Mouse (Mus musculus) 416B (cell line): ENCODE measurements around the gene Grsf1.

Experiments used
- DNase-seq: peaks from one replicate; pipeline ENCODE4 v3.0.0; 2011; ENCODE audit warnings: low read depth

The Grsf1 gene

DNA sequence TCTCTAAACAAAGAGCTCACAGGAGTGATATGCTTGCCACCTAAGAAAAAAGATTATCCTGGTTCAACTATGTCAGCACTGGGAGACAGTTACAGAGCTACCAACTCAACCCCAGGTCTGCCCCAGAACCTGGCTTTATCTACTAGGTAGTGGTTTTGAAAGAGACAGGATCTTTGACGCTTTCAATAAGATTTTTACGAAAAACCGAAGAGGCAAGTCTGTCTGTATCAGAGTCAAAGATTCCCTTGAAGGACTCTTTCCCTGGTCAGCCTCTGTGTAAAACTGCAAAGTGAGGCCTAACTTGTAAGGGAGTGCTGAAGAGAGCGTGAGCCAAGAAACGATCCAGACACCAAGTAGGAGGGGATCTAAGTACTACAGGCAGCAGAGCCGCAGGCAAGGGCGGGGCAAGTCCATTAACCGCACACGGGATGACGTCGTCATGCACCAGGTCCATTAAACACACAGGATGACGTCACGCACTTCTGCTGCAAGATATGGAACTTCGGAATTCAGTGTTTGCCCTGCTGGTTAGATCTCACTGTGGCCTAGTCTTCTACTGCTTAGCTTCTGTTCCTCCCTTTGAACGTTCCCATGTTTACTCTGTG lies 12.7 kb upstream of the Grsf1 start:
- DNase-seq, result peak; percentile 92

DNA sequence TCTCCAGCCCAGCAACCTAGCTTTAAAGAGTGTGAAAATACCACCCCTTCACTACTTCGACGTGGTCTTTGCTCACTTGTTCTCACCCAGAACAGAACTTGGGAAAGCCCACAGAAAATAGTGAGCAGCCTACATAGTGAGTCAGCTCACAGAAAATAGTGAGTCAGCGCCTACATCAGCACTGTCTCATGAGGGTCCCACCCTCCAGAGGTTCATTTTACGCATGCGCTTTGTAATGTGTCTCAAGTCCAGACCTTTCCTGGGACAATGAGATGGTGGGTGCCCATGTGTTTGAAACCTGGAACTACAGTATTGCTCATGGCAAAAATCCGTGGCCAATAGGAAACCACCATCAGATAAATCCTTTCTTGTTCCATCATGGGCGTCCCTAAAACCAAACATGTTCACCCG lies 12.0 kb upstream of the Grsf1 start:
- peak; percentile 72 for DNase-seq

DNA sequence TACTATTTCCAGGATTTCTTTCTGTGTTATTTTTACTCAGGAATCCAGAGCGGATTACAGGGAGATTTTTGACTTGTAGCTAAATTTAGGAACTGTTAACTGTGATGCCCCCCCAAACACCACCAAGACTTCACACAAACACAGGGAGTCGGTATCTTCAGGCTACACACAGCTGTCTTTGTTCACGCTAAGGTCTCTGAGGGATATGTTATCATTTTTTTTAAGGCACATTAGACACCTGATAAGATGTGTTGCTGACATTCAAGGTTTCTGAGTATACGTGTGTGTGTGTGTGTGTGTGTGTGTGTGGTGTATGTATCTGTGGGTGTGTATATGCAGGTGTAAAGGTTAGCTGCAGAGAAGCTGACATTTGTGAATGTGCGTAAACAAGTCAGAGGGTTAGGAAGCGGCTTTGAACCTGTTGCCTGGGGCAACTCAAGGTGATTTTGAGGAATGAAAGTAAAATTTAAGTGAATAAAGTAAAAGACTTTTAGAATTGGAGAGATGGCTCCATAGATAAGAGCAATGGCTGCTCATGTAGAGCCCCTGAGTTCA lies 9.9 kb upstream of the Grsf1 start:
- DNase-seq, result no peak

DNA sequence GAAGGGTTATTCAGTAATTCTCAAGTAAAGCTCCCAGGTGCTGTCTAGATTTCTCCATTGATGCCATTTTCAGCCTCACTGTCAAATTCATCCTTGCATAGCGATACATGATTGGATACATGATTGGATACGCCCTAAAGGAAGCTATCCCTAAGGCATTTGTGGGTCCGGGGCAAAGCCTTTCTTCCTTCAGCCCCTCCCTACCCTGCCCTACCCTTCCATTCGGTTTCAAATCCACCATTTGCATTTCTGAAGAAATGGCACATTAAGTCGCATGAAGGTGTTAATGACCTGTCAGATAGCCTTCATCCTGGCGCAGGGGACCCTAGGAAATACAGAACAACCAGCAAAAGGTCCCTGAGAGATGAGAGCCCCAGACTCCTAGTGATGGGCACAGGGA lies 9.3 kb upstream of the Grsf1 start:
- DNase-seq, result no peak

DNA sequence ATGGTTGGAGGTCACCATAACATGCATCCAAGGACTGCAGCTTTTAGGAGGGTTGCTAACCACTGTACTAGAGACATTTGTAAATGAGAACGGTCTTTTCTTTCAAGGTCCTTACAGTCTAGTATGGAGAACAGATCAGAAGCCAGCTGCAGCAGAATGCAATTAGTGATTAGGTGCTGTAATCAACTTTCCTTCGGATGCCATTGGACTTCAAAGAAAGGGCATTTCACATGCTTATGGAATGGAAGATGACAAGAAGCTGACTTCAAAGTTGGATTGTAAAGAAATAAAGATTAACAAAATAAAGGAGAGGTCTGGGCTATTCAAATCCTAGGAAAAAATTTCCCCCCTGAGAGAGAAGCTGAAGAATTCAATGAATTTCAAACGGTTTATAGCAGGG lies 8.3 kb upstream of the Grsf1 start:
- no peak for DNase-seq

DNA sequence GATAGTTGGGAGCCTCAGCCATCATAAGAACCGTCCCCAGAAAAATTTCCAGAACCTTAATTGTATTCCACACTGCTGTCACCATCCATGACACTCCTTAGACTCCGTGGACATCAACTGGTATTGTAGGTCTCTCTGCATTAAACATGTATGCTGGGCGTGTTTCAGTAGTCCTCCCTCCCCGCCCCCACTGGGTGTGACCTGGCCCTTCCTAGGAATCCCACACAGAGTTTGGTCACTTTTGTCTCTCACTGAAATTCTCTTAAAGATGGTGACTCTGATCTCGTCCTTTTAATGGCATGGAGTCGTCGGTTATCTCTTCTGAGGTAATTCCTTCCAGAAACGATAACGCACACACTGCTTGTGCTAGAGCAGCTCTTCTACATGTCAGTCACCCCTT lies 7.7 kb upstream of the Grsf1 start:
- no peak for DNase-seq

- no peak for DNase-seq
Measured at GRCm38 (mm10) chr5:88680567-88680966, 4.6 kb upstream of the Grsf1 start.

DNA sequence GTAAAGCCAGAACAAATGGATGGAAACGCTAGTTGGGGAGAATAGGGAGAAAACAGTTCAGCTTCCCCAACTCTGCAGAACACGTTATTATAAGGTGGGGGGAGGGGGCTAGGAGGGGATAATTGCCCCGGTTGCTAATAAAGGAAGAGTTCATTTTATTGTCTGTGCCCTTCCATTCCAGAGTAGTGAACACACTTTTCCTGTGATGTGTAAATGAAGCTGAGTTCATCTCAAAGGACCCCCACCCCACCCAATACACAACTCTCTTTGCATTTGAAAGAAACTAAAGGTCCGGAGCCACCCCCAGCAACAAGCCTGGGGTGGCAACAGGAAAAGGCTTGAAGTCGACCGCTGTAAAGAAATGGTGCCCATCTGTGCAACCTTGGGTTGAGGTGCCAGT lies 3.4 kb upstream of the Grsf1 start:
- DNase-seq, result no peak

- peak; percentile 81 for DNase-seq
Measured at GRCm38 (mm10) chr5:88678929-88679328, 3.0 kb upstream of the Grsf1 start.

DNA sequence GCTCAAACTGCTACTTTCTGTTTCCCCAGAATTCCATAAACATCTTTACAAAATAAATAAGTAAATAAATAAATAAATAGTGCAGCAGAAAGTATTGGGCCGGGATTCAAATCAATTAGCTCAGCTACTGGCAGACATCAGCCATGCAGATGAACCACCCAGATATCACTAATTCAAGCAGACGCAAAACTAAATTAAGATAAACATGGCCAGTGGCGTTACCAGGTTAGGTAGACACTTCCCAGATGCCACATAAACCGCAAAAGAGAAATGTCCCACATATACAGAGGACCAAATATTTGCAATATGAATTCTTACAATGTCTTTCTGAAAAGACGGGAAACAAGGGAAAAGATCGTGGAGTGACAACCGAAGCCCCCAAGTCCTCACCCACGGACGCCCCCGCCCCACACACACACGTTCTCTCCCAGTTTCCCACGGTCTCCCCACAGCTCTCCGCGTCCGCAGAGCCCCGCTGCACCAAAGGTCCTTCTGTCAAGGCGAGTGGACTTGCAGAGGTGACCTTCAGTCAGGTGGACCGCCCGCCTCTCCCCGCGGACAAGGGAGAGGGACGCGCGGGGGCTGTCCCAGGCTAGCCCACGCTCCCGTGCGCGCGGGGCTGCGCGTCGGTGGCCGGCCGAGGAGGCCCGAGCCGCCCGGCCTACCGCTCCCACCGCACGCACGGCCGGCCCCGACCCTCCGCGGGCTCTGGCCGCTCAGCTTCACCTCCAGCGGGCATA lies 1.1 kb downstream of the Grsf1 start:
- no peak for DNase-seq

DNA sequence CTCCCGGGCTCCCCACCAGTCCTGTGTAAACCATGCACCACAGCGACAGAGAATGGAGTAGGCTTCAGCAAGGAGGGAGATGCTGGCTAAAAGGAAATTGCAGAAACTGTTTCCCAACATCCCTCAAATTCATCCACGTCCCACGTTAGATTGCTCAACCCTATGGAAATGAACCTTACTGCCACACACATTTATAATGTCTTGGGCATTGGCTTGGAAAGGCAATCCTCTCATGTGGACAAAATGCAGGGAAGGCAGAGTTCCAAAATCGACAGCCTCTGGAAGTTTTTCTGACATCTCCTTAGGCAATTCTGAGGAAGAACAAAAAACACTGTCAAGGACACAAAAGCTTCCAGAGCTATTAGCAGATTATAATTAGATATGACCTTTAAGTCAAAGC lies 12.1 kb downstream of the Grsf1 start:
- DNase-seq, result no peak

DNA sequence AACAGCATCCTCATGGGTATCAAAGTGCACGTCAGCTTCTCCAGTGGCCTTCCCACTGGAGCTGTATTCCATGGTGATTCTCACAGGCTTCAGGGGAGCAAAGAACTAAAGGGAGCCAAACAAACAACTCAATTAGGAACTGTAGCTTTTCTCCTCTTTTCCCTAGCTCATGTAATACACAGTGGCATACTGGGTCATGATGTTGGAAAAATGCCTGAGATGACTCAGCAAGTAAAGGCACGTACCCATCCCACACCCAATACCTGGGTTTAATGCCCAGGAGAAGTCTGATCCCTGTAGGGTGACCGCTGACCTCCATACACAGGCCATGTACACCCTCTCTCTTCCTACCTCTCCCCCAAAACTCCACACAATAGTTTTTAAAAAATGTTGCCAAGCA lies 12.8 kb downstream of the Grsf1 start:
- no peak for DNase-seq

DNA sequence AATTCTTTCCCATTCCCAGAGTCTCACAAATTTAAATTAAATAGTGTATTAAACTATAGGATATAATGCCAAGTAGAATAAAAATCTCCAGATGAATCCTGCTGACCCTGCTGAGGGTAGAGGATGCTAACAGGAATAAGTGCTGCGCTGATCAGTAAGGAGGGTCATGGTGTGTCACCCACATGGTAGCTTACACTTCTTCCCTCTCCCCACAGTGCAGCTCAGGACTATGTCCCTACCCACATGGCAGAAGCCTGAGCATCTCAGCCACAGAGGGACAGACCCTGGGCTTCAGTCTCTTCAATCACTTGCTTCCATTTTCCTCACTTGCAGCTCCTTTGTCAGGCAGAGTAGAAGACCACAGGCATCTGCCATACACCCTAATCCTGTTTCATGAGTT lies 18.1 kb downstream of the Grsf1 start:
- DNase-seq, result no peak

- DNase-seq, result peak; percentile 34
Measured at GRCm38 (mm10) chr5:88652589-88652988, 23.4 kb downstream of the Grsf1 start.

GRCm38 (mm10) chr5:88649250-88650173 lies 26.5 kb downstream of the Grsf1 start:
- no peak for DNase-seq

DNA sequence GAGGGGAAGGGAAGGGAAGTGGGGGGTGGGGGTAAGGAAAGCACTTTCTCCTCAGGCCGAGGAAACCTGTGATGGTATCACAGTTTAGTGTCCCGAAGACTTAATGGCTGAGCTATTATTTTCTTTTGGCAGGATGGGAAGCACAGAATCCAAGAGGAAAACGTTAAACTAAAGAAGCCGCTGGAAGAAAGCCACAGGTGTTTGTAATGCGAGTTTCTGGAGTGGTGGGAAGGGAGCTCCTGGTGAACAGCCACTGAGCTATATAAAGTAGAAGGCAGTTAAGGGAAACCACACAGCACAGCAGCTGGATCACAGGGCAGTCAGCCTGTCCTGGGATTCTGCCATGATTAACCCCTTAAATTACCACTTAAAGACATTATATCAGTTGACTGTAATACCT lies 30.6 kb downstream of the Grsf1 start:
- no peak for DNase-seq

DNA sequence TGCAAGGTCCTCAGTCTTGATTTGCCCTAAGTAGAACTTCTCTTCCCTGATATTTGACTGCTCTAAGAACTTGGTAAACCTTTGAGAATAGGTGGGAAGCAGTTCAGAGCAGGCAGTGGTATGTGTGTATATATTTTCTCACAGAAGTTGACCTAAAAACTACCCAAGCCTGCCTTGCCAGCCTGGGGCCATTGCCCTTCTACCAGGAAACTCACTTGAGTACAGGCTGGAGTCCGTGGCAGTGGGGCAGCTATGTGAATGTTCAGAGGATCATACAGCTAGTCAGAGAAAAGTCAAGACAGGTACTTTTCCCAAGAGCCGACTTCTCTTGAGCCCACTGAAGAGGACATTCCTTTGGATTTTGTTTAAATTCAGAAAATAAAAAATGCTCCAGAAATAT lies 31.1 kb downstream of the Grsf1 start:
- DNase-seq, result no peak

DNA sequence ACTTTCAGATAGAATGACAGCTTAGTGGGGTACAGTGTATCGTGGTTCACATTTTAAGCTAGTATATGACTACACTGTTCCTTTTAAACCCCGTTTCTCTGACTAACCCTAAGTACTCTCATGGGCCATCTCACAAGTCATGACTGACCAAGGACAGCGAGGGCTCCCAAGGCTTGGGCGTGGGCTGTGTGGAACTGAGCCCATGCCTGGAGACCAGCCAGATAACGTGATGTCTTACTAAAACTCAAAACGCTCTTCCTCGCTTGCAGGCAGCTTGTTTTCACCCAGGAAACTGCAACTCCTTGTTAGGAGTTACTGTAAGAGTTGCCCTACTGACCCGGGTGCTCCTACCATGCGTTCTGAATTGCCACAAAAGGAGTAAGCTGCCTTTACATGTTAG lies 32.5 kb downstream of the Grsf1 start:
- no peak for DNase-seq

GRCm38 (mm10) chr5:88642786-88643185 lies 33.2 kb downstream of the Grsf1 start:
- DNase-seq, result no peak

DNA sequence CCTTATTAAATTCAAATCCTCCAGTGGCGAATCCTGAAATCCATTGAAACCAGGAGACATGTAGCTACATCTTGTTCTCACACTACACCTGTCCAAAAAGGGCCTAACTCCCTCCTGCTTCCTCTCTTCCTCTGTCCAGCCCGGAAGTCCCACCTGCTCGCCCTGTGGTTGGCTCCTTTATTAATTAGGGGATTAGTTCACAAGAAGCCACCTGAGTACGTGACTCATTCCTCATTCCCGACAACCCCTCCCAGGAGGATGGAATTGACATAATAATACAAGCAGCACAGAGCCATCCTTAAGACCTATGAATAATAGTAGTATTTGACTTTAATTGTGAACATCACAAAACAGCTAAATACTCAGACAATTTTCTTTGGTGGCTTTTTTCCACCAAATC lies 41.9 kb downstream of the Grsf1 start:
- DNase-seq, result no peak

DNA sequence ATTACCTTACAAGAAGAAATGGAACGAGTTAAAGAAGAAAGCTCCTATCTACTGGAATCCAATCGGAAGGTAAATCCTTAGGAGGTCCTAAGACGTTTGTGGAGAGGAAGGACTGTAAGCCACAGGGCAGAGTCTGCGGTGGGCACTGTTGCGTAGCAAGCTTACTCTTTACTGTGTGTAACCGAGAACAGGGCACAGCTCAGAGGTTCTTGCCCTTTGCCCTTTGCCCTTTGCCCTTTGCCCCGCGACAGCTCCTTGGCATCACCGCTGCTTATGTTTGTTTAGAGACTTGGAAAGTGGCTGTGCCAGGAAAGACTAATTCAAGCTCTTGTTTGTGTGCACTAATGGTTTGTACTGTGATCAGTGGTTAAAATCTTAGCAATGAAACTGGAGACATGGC lies 43.5 kb downstream of the Grsf1 start:
- DNase-seq, result no peak

GRCm38 (mm10) chr5:88631545-88631944 lies 44.4 kb downstream of the Grsf1 start:
- DNase-seq, result no peak

GRCm38 (mm10) chr5:88630883-88631282 lies 45.1 kb downstream of the Grsf1 start:
- DNase-seq, result peak; percentile 81
